Mouse (Mus musculus): Measurements from ENCODE around the gene Teddm1a. TPM values are rescaled to one million over a fixed set of nuclear protein-coding genes. Genes with fewer than 3 reads are reported as not detected.

Gene Teddm1a
- polyA plus RNA-seq, 1 experiment from 2014 or later: not detected

DNA sequence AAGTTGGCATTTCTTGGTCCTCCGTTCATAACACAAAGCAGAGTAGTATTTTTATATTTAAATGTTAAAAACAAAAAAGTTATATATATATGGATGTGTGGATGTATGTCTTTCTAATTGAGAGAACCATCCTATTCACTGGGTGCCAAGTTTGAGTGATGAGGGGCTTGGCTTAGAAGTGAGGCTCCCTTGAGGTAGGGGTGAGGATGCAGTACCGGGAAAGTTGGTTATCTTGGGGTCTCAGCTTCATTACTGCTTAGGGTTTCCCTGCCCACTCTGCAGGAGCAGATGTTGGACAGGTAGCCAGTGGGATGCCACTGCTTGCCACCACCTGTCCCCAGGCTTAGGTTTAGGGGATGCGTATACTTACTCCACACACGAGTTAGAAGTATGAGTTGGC, 17.2 kb downstream of the Teddm1a start:
- Histone ChIP-seq H3K9me3 (replicated peaks) (no peaks in the 10 kb centered on the region), H3K27me3 (no peaks in the 10 kb centered on the region), H3K4me3 (replicated peaks) (no peak overlapping the region), H3K9ac (no peak overlapping the region), H3K4me1 (0 out of 2 replicates have a peak, but pooled peaks cover 4% of the 10 kb centered on the region), H3K4me2 (no peak overlapping the region), H3K36me3 (peaks cover 72% of the 10 kb centered on the region), H3K27ac (no peak overlapping the region)
- 91% methylated on average over 4 of the region's 4 CpGs for WGBS
- ATAC-seq (replicated peaks; ENCODE audit: low FRiP score): no peak

DNA sequence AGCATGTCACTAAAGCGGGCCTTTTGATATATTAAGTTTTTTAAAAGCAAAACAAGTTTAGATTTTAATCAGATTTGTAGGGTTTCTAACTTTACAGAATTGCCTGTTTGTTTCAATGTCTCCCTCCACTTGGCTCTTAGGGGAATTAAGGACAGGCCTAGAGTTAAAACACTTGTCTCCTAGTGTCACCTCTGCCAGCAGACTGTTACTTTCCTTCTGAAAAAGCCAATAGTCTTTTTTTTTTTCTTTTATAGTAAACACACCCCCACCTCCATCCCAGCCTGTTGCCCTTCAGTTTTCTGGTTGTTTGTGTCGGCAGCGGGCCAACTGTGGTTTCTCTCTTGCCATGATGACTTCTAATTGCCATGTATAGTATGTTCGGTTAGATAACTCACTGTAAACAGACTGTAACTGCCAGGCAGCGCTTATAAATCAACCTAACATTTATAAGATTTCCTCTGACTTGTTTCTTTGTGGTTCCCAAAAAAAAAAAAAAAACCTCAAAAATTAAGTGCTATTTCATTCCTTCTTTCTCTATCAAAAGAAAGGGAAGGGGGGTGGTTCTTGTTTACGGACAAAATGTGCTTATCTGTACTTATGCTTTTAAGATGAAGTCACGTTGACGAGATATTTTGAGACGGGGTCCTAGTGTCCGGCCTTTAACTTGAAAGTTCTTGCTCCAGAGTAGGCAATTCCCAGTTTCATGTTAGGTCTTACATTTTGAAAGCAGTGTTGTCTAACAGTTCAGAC, 17.8 kb downstream of the Teddm1a start:
- Histone ChIP-seq H3K4me1 (0 out of 2 replicates have a peak, but pooled peaks cover 4% of the 10 kb centered on the region), H3K36me3 (peaks cover 65% of the 10 kb centered on the region)

DNA sequence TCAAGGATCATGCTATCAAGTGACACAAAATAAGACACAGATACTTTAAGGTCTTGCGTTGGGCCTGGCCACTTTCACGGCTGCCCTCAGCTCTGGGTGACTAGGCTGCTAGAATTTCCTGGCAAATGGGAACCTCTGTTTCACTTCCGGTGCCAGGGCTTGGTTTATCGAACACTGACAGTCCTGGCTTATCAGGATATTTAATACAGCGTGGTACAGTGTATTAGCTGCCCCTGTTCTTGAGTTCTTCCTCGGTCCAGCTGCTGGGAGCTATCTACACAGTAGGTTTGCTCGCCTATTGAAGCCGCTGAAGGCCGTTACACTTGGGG, 18.4 kb downstream of the Teddm1a start:
- 74% methylated on average over 9 of the region's 9 CpGs for WGBS
- peak overlapping the region; percentile 46; the same call in 1 of the 2 replicates for H3K27ac ChIP-seq
- no peak overlapping the region for H3K4me3 ChIP-seq (replicated peaks)
- 0 out of 2 replicates have a peak, but pooled peaks cover 4% of the 10 kb centered on the region for H3K4me1 ChIP-seq
- H3K9me3 ChIP-seq (replicated peaks): no peaks in the 10 kb centered on the region
- H3K4me2 ChIP-seq: no peak overlapping the region
- ATAC-seq (replicated peaks; ENCODE audit: low FRiP score): peak; percentile 28; the same call in 1 of the 2 replicates
- H3K27me3 ChIP-seq: no peaks in the 10 kb centered on the region
- no peak overlapping the region for H3K9ac ChIP-seq
- peaks cover 60% of the 10 kb centered on the region for H3K36me3 ChIP-seq

More for the DNA sequence above, 17.8 kb downstream of the Teddm1a start:
- H3K27ac ChIP-seq: peak overlapping the region; percentile 46; the same call in 1 of the 2 replicates
- H3K27me3 ChIP-seq: no peaks in the 10 kb centered on the region
- H3K4me2 ChIP-seq: no peak overlapping the region
- ATAC-seq (replicated peaks; ENCODE audit: low FRiP score): no peak
- H3K9me3 ChIP-seq (replicated peaks): no peaks in the 10 kb centered on the region
- no peak overlapping the region for H3K4me3 ChIP-seq (replicated peaks)
- no peak overlapping the region for H3K9ac ChIP-seq
- 67% methylated on average over 10 of the region's 10 CpGs for WGBS

DNA sequence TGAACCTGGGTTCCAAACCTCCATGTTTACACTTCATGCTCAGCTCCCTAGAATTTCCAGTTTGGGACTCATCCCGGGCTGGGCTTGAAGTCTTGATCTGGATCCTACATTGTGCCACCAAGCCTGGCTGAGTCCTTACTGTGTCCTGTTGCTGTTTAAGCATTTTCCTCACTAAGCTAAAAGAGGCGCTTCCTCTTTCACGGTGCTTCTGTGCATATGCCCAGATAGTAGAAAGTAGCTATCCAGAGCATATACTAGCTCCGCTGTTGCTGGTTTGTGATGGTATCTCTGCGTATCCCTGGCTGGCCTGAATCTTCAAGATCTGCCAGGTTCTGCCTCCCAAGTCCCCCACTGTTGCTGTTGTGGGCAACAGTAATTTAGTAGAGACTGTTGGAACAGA, 18.9 kb downstream of the Teddm1a start:
- H3K9ac ChIP-seq: no peak overlapping the region

DNA sequence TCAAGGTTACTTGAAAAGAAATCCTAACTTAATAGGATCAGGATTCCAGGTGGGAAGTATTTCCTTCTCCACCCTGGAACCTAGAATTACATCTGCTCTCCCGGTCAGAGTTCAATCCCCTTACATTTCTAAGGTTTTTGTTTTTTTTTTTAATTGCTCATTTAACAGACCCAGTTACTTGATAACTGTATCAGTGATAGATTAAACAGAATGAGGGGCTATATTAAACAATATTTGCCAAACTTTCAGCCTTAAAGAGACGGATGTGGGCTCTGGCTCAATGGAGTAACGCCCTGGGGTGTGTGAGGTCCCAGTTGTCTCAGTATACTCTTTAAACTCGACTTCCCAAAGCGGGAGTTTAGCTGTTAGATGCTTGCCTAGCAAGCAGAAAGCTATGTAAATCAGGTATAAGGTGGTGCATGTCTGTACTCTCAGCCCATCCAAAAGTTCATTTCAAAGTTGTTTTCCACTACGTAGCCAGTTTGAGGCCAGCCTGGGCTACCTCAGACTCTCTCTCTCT, 19.8 kb downstream of the Teddm1a start:
- 90% methylated on average over 6 of the region's 6 CpGs for WGBS
- no peak overlapping the region for H3K9ac ChIP-seq
- 0 out of 2 replicates have a peak overlapping the region, but pooled peaks have one; percentile 18 for H3K27ac ChIP-seq
- 0 out of 2 replicates have a peak, but pooled peaks have one; percentile 40 for ATAC-seq (replicated peaks; ENCODE audit: low FRiP score)
- H3K4me1 ChIP-seq: 0 out of 2 replicates have a peak, but pooled peaks cover 4% of the 10 kb centered on the region
- no peaks in the 10 kb centered on the region for H3K9me3 ChIP-seq (replicated peaks)
- H3K4me3 ChIP-seq (replicated peaks): no peak overlapping the region
- H3K27me3 ChIP-seq: no peaks in the 10 kb centered on the region
- no peak overlapping the region for H3K4me2 ChIP-seq
- H3K36me3 ChIP-seq: peaks cover 46% of the 10 kb centered on the region

More for the DNA sequence above, 18.9 kb downstream of the Teddm1a start:
- H3K4me2 ChIP-seq: no peak overlapping the region
- no peak for ATAC-seq (replicated peaks; ENCODE audit: low FRiP score)
- H3K36me3 ChIP-seq: peaks cover 55% of the 10 kb centered on the region
- 89% methylated on average over 5 of the region's 5 CpGs for WGBS
- H3K27me3 ChIP-seq: no peaks in the 10 kb centered on the region
- H3K4me1 ChIP-seq: 0 out of 2 replicates have a peak, but pooled peaks cover 4% of the 10 kb centered on the region
- H3K27ac ChIP-seq: peak overlapping the region; percentile 46
- no peaks in the 10 kb centered on the region for H3K9me3 ChIP-seq (replicated peaks)
- H3K4me3 ChIP-seq (replicated peaks): no peak overlapping the region

DNA sequence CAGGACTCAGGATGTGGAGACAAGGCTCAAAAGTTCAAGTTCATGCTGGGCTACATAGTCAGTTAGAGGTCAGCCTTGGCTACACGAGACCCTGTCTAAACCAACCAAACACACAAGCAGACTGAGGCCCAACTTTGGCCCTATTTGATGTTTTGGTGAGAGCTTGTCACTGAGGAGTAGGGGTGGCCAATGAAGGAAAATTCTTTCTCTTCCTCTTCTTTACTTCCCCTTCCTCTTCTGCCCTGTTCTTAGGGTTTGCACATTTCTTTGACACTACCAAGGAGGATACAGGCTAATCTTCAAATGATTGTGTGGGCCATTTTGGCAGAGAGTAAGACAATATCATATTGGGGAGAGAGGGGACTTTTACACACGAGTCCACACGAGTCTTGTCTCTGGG, 22.3 kb downstream of the Teddm1a start:
- 80% methylated on average over 3 of the region's 3 CpGs for WGBS
- H3K27me3 ChIP-seq: no peaks in the 10 kb centered on the region
- 0 out of 2 replicates have a peak, but pooled peaks cover 4% of the 10 kb centered on the region for H3K4me1 ChIP-seq
- no peak overlapping the region for H3K9ac ChIP-seq
- peaks cover 20% of the 10 kb centered on the region for H3K36me3 ChIP-seq
- no peak overlapping the region for H3K27ac ChIP-seq
- no peak overlapping the region for H3K4me3 ChIP-seq (replicated peaks)
- no peaks in the 10 kb centered on the region for H3K9me3 ChIP-seq (replicated peaks)
- ATAC-seq (replicated peaks; ENCODE audit: low FRiP score): no peak
- no peak overlapping the region for H3K4me2 ChIP-seq

DNA sequence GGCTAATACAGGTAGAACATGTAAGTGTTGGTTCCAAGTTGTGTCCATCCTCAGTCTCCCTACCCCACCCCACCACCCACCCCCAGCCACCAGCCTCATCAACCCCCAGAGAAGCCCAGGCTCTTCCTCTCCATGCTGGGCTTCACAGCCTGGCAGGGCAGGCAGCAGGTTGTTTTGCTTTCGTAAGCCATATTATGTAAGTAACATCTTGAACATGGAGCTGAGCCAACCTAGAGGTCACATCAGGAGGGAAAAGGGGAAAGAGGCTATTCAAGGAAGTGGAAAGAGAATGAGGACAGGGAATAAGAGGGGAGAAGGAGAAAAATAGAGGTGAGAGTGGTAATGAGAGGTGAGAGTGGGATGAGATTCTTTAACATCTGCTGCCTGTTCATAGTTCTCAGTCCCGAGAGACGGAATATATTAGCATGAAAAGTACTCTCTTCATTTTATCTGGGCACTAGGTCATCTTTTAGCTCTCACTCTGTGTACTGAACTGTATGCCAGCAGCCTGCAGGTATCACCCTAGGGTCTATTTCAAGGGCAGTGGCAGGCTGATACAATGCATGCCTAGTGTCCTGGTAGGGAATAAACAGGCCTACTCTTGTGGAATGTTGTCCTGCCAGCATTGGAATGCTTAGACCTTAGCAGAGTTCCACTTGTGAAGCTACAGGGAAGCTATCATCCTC, 27.1 kb downstream of the Teddm1a start:
- ATAC-seq (replicated peaks; ENCODE audit: low FRiP score): no peak
- Histone ChIP-seq H3K27me3 (no peaks in the 10 kb centered on the region), H3K4me3 (replicated peaks) (no peak overlapping the region), H3K36me3 (no peaks in the 10 kb centered on the region), H3K27ac (no peak overlapping the region), H3K9me3 (replicated peaks) (no peaks in the 10 kb centered on the region), H3K4me2 (no peak overlapping the region), H3K9ac (no peak overlapping the region), H3K4me1 (no peaks in the 10 kb centered on the region)
- WGBS: 94% methylated on average over 3 of the region's 3 CpGs

DNA sequence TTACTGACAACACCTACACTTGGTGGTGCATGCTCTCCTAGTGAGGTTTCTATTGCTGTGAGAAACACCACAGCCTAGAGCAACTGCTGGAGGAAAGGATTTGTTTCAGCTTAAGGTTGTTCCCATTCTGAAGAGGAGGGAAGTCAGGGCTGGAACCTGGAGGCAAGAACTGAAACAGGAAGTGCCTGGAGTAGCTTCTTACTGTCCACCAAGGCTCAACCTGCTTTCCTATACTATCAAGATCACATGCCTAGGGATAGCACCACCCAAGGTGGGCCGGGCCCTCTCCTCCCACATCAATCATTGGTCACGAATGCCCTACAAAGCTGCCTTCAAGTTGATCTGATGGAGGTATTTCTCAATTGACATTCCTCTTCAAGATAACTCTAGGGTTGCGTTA, 30.1 kb downstream of the Teddm1a start:
- no peaks in the 10 kb centered on the region for H3K9me3 ChIP-seq (replicated peaks)
- H3K27ac ChIP-seq: no peak overlapping the region
- no peaks in the 10 kb centered on the region for H3K4me1 ChIP-seq
- no peaks in the 10 kb centered on the region for H3K36me3 ChIP-seq
- no peak overlapping the region for H3K4me3 ChIP-seq (replicated peaks)
- ATAC-seq (replicated peaks; ENCODE audit: low FRiP score): no peak
- WGBS: 88% methylated on average over 3 of the region's 3 CpGs
- H3K9ac ChIP-seq: no peak overlapping the region
- H3K27me3 ChIP-seq: no peaks in the 10 kb centered on the region
- H3K4me2 ChIP-seq: no peak overlapping the region

DNA sequence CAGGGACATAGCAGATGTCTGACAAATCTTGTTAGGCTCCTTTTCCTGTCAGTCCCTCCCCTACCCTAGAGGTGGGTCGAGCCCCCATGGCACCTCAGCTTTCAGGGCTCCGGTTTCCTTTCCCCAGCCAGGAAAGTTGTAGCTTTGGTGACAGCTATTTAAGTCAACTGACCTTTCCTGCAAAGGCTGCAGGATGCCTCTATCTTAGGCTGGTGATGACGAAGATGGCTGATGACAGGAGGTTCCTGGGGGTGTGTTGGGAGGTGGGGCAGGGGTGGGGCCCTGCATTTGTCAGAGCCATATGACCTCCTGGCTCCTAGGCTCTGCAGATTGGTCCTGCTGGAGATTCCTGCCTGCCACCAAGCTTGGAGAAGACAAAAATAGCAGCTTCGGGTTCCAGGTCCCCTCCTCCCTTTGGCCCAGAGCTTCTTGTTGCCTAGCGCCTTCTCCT, 31.1 kb downstream of the Teddm1a start:
- Histone ChIP-seq H3K36me3 (no peaks in the 10 kb centered on the region), H3K9ac (no peak overlapping the region), H3K27me3 (no peaks in the 10 kb centered on the region), H3K4me2 (no peak overlapping the region), H3K27ac (no peak overlapping the region), H3K9me3 (replicated peaks) (no peaks in the 10 kb centered on the region), H3K4me3 (replicated peaks) (no peak overlapping the region), H3K4me1 (no peaks in the 10 kb centered on the region)
- 18% methylated on average over 5 of the region's 5 CpGs for WGBS
- no peak for ATAC-seq (replicated peaks; ENCODE audit: low FRiP score)

DNA sequence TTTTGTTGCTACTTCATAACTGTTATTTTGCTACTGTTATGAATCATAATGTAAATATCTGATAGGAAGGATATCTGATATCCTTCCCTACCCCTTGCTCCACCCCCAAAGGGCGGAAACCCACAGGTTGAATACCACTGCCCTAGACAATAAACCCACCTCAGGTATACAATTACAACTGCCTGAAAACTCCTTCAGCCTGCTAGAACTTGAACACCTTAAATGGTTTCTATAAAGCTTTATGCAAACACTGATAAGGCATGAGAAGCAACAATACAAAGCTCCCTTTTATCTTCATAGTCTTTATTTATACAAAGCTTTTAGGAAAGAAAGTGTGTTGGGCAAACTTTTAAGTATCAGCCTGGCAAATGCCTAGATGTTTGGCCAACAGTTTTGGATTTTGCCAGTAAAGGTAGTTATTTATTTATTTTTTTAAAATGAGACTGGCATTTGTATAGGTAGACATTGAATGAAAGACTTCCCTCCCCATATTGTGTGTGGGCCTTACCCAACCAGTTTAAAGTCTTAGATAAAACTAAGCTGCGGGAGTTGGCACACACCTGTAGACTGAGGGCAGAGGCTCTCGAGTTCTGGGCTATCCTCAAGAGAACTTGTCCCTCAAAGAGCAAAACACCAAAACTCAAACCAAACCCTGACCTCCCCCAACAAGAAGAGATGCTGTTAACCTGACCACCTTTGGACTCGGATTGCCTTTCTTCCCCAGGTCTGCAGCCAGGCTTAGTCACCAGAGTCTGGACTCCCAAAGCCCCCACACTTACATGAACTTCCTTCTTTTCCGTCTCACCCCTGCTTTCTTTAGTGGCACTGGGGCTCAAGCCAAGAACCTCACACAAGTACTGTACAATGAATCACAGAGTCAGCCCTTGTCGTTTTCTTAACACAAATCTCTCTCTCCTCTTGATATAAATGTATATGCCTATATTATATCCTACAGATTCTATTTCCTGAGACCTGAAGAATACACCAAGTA, 33.1 kb downstream of the Teddm1a start:
- Histone ChIP-seq H3K4me3 (replicated peaks) (no peak overlapping the region), H3K27me3 (no peaks in the 10 kb centered on the region), H3K9ac (no peak overlapping the region), H3K9me3 (replicated peaks) (no peaks in the 10 kb centered on the region), H3K4me2 (no peak overlapping the region), H3K36me3 (no peaks in the 10 kb centered on the region), H3K4me1 (no peaks in the 10 kb centered on the region), H3K27ac (no peak overlapping the region)
- ATAC-seq (replicated peaks; ENCODE audit: low FRiP score): no peak
- 79% methylated on average over 6 of the region's 6 CpGs for WGBS

DNA sequence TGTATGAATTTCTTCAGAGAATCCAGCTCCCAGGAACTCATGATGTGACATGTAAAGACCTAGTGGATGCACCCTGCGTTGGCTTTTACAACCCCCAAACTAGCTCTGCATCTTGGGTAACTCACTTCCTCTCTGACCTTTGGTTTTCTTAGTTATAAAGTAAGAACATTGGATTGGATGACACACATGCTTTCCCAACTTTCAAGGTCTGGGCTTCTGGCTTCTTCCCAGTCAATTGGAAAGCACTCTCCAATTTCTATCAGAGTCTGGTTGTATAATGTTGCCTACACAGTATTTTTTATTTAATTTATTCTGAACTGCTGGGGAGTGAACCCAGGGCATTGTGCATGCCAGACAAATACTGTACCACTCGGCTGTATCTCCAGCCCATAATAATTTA, 38.9 kb downstream of the Teddm1a start:
- Histone ChIP-seq H3K27ac (no peak overlapping the region), H3K9ac (no peak overlapping the region), H3K27me3 (no peaks in the 10 kb centered on the region), H3K36me3 (no peaks in the 10 kb centered on the region), H3K4me1 (no peaks in the 10 kb centered on the region), H3K4me3 (replicated peaks) (no peak overlapping the region), H3K4me2 (no peak overlapping the region), H3K9me3 (replicated peaks) (no peaks in the 10 kb centered on the region)
- ATAC-seq (replicated peaks; ENCODE audit: low FRiP score): no peak
- 83% methylated on average over 2 of the region's 2 CpGs for WGBS
